Mouse (Mus musculus): Measurements from ENCODE around the gene Acyp1. TPM values are rescaled to one million over a fixed set of nuclear protein-coding genes. Genes with fewer than 3 reads are reported as not detected.

Acyp1 gene
- 21.4 TPM for polyA plus RNA-seq (2017; shearing (Covaris generic))

DNA sequence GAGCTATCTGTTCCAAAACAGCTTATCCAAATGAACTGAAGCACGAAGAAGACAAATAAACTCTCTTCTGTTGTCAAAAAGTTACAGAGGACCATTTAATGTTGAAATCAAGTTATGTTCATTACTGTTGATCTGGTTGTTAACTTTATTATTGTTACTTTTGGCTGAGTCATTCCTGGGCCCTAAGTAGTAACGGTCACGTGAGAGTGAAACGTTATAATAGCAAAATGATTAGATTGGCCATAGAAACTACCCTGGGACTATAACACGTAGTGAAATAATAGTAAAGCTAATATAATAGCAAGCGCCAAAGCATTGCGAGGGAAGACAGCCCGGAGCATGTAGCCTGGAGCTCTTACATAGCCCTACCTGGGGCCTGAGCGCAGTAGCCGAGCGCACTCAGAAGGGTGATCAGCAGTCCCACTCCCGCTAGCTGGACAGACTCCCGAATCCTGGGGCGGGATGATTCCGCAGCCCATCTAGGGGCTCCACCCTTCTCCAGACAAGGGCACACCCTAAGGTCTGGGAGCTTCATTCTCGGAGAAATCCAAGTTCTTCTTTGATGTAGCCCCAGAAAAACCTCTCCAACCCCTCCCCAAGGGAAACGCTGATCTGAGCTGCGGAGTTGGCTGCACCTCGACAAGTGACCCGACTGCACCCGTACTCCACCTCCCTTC is at the start of gene Acyp1:
Gene Acyp1, minus strand, starts transcription at position 630 of the 677 bp plus-strand sequence.

DNA sequence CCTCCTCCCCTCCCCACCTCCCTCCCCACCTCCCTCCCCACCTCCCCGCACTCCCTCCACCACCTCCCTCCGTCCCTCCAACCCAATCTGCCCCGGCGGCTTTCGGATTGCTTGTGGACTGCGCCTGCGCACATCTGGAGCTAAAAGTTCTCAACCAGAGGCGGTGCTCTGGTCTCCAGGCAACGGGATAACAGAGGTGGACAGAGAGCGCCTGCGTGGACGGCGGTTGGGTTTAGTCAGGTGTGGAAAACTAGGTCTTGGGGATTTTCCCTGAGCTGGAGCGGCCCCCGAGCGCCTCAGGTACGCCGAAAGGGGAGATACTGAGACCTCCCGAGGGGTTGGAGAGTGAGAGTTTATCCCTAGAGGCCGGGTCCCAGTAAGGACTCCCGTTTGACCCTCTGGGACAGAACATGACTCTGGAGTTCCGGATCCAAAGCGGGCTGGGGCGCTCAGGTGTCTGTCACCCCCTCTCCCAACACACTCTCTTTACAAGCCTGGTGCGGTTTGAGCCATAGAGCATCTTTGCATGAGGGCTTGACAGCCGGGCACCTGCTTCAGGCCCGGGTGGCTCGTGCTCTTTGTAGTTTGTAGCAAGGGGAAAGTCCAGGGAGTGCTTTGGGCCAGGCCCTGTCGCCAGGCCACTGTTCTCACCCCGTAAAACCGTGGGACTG is 383 bp upstream of the Acyp1 start, which contains the start of gene Zc2hc1c:
Gene Zc2hc1c, plus strand, starts transcription at position 106 of the 671 bp plus-strand sequence.

GRCm38 (mm10) chr12:85270319-85270718 is 17.9 kb downstream of the Acyp1 start, which contains the start of gene Mlh3:
Mlh3 (minus strand) TSS chr12:85270599.

Other genes with a start within 250 kb of the Acyp1 start
- gene Prox2, start 177.7 kb downstream of the Acyp1 start, polyA plus RNA-seq (2017; shearing (Covaris generic)): 5.3 TPM
- gene Dlst, start 177.6 kb downstream of the Acyp1 start, polyA plus RNA-seq (2017; shearing (Covaris generic)): 91.3 TPM
- gene Rps6kl1, start 137.2 kb downstream of the Acyp1 start, polyA plus RNA-seq (2017; shearing (Covaris generic)): 0.76 TPM
- not detected for gene Pgf, start 110.6 kb downstream of the Acyp1 start, polyA plus RNA-seq (2017; shearing (Covaris generic))
- gene Eif2b2, start 69.0 kb downstream of the Acyp1 start, polyA plus RNA-seq (2017; shearing (Covaris generic)): 78.2 TPM
- 3.5 TPM for gene Mlh3, start 17.8 kb downstream of the Acyp1 start, polyA plus RNA-seq (2017; shearing (Covaris generic))
- 0.13 TPM for gene Zc2hc1c, start 153 bp upstream of the Acyp1 start, polyA plus RNA-seq (2017; shearing (Covaris generic))
- 22.8 TPM for gene Nek9, start 50.9 kb upstream of the Acyp1 start, polyA plus RNA-seq (2017; shearing (Covaris generic))
- gene Tmed10, start 86.4 kb upstream of the Acyp1 start, polyA plus RNA-seq (2017; shearing (Covaris generic)): 202 TPM
- gene Fos, start 185.5 kb upstream of the Acyp1 start, polyA plus RNA-seq (2017; shearing (Covaris generic)): 177 TPM